In the genomic region with DNA sequence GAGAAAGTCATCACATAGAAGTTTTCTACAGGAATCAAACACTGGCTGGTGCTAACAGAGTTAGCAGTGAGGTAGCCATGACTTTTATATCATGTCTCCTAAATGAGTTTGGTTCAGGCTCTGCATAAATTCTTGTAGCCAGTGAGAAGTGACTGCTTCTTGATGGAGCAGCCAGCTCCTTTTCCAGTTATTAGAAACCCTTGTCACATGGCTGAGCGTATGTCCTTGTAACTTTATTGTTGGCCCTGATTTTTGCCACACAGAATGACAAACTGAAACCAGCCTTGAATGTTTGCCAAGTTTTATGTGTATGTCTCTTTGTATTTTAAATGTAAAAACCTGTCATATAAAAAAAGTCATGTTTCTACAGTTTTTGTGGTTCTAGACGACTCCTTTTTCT, we compare ENCODE assay signal across 21 mouse cellular contexts. TPM values are rescaled to one million over a fixed set of nuclear protein-coding genes. Genes with fewer than 3 reads are reported as not detected.
DNase-seq lines count a peak whose midpoint lies in the region; TF ChIP-seq lines count a peak whose summit lies in the region.
"Had no signal": no experiment of that assay in that cellular context is flagged by ENCODE, and none has a peak within 500 bp of the region (broad histone marks: within the 10 kb centered on the region; RNA-seq: fewer than 3 reads in every experiment).

No protein-coding gene starts in this region.

- H3K4me1 ChIP-seq in MEL (ENCODE audit: control insufficient read depth in 1 of 2, insufficient read depth in 2 of 2, low read length in 2 of 2), result peaks cover 8 to 10% of the 10 kb centered on the region in 2 experiments

- no peak overlapping the region for H3K27ac ChIP-seq in MEL (ENCODE audit: control insufficient read depth, low read depth, low read length)

- H3K79me2 ChIP-seq in MEL (ENCODE audit: control insufficient read depth, insufficient read depth, low read length, poor library complexity), result no peaks in the 10 kb centered on the region

- no peaks in the 10 kb centered on the region for H3K27me3 ChIP-seq in MEL (ENCODE audit: control insufficient read depth in 1 of 2, insufficient read depth in 2 of 2, low read length in 2 of 2)
- H3K27me3 ChIP-seq: CH12.LX, Patski had no signal

- no peak overlapping the region for H3K9ac ChIP-seq in MEL (ENCODE audit: control insufficient read depth, low read depth, low read length, poor library complexity, severe bottlenecking)

- no peak for TF ChIP-seq RAD21 in MEL (IDR thresholded peaks at IDR 0.05; ENCODE audit: low read depth, low read length)

- DNase-seq in adrenal gland, adult 2 months, result peak; percentile 58
- DNase-seq in adrenal gland, postnatal 4 days (ENCODE audit: low spot score in 2 of 2), result no peak
- DNase-seq in adrenal gland, adult 8-10 months, result peak; percentile 38
- no peak for DNase-seq in adrenal gland, postnatal 10 days
- peak; percentile 23 for DNase-seq in heart, adult 11 months
- DNase-seq in heart, adult 9 months (ENCODE audit: low spot score in 2 of 2), result no peak
- DNase-seq in MEL (ENCODE audit: low read depth, low spot score), result peak; percentile 14
- DNase-seq in ovary, adult 18-20 months (ENCODE audit: low spot score), result no peak
- DNase-seq: adrenal gland, postnatal 14 days; adrenal gland, postnatal 25 days; B cell, adult 2 months; cerebellum, adult 11 months; cerebellum, adult 11-12 months; cerebellum, adult 18-20 months; cerebellum, adult 2 months; cerebellum, adult 8-10 months; cerebellum, adult 9-10 months; cerebellum, adult 9-11 months had no signal

- TF ChIP-seq CTCF in MEL (IDR thresholded peaks at IDR 0.05 in 2 of 3, conservative IDR thresholded peaks at IDR 0.05 in 1 of 3; ENCODE audit: control insufficient read depth in 1 of 3, insufficient read depth in 1 of 3, low read depth in 2 of 3, low read length in 3 of 3, poor library complexity in 1 of 3, severe bottlenecking in 1 of 3), result no peak

- peaks cover 0 to 2% of the 10 kb centered on the region in 2 experiments; a peak in 1 of 4 replicates for H3K36me3 ChIP-seq in MEL (ENCODE audit: control insufficient read depth in 1 of 2, insufficient read depth in 2 of 2, low read length in 2 of 2)

- TF ChIP-seq EP300 in MEL (IDR thresholded peaks at IDR 0.05; ENCODE audit: low read depth in 1 of 2, low read length in 2 of 2), result no peak

- TF ChIP-seq POLR2A in MEL (IDR thresholded peaks at IDR 0.05; ENCODE audit: control insufficient read depth in 1 of 2, insufficient read depth in 1 of 2, low read depth in 1 of 2, low read length in 2 of 2, poor library complexity in 1 of 2), result no peak

- H3K9me3 ChIP-seq in MEL (replicated peaks; ENCODE audit: insufficient read depth, low read length), result no peaks in the 10 kb centered on the region
- H3K9me3 ChIP-seq: G1E had no signal

- H3K4me3 ChIP-seq in MEL (ENCODE audit: control insufficient read depth in 1 of 2, insufficient read depth in 1 of 2, low read depth in 2 of 2, low read length in 2 of 2), result no peak overlapping the region

TF ChIP-seq in MEL, 35 proteins besides CTCF, POLR2A, EP300 and RAD21:
- TF ChIP-seq MAFK (IDR thresholded peaks at IDR 0.05; ENCODE audit: borderline replicate concordance, low read depth, low read length), result no peak
- TF ChIP-seq RCOR1 (IDR thresholded peaks at IDR 0.05; ENCODE audit: low read depth, low read length), result no peak
- TF ChIP-seq GABPA (IDR thresholded peaks at IDR 0.05; ENCODE audit: low read depth, low read length), result no peak
- no peak for TF ChIP-seq USF2 (IDR thresholded peaks at IDR 0.05; ENCODE audit: borderline replicate concordance in 1 of 2, insufficient read depth in 1 of 2, low read depth in 1 of 2, low read length in 2 of 2)
- no peak for TF ChIP-seq MAZ (IDR thresholded peaks at IDR 0.05; ENCODE audit: low read depth, low read length)
- no peak for TF ChIP-seq UBTF (IDR thresholded peaks at IDR 0.05; ENCODE audit: borderline replicate concordance, insufficient read depth, low read depth, low read length)
- no peak for TF ChIP-seq MAX (IDR thresholded peaks at IDR 0.05; ENCODE audit: low read length)
- TF ChIP-seq NELFE (IDR thresholded peaks at IDR 0.05; ENCODE audit: low read depth, low read length), result no peak
- no peak for TF ChIP-seq MYB (IDR thresholded peaks at IDR 0.05; ENCODE audit: low read depth, low read length)

RNA-seq across cellular contexts. Expression of a gene that starts 15.7 kb away (rescaled TPM):
- 100 to 1,000 TPM in 1 of 2 experiments, 10 to 100 TPM in 1; 79.5 to 125 TPM for total RNA-seq in adrenal gland, adult 2 months (2021)
- polyA plus RNA-seq in adrenal gland, adult 2 months (2012; rRNA removed), result 14.5 and 17.1 TPM in 2 replicates
- total RNA-seq in adrenal gland, postnatal 4 days (2021), result 10 to 100 TPM; 95.4 to 95.8 TPM
- total RNA-seq in adrenal gland, adult 8-10 months (2022), result 100 to 1,000 TPM in 2 of 4 experiments, 10 to 100 TPM in 2; 70.7 to 156 (median 121) TPM
- total RNA-seq in adrenal gland, postnatal 10 days (2021), result 10 to 100 TPM; 69.5 to 75.8 TPM
- 9.2 and 9.6 TPM in 2 replicates for total RNA-seq in MEL (2012; rRNA removed)
- polyA plus RNA-seq in MEL (2012; ENCODE audit: insufficient read depth in 1 of 2, insufficient read length in 2 of 2, low read depth in 1 of 2, low replicate concordance in 2 of 2, missing spikeins in 1 of 2), result 10 to 100 TPM in 1 of 2 experiments, not detected in 1; 10.6 TPM

Comparison
In these comparisons a context has a peak if more than half of its experiments do, and no peak if none do; other contexts are left out.
1. DNase-seq: peak in adrenal gland, adult 2 months (single experiment), adrenal gland, adult 8-10 months (single experiment), heart, adult 11 months (single experiment) and MEL (single experiment); none in adrenal gland, postnatal 4 days (0 of 2), adrenal gland, postnatal 10 days (single experiment), heart, adult 9 months (0 of 2) and ovary, adult 18-20 months (single experiment).